Mouse (Mus musculus) forebrain, postnatal 0 days (tissue): ENCODE results near the gene Chchd1. TPM values are rescaled to one million over a fixed set of nuclear protein-coding genes. Genes with fewer than 3 reads are reported as not detected.

ENCODE experiments used
- ATAC-seq: fragments of 200-750 bp; cut with Nextera tagmentation; 2 replicates; pipeline ENCODE4 v1.8.0; 2017; ENCODE audit warnings: mild to moderate bottlenecking, moderate library complexity
- DNase-seq: peaks from one replicate; pipeline ENCODE4 v3.0.0-alpha.2; 2015
- H3K27ac ChIP-seq: fragments of 300-500 bp; sonication (generic); 2 replicates; pipeline ENCODE4 v1.5.1; 2014; ENCODE audit warnings: low read depth, mild to moderate bottlenecking, antibody characterized with exemption, low read length, moderate library complexity, mixed read lengths
- H3K27me3 ChIP-seq: fragments of 300-500 bp; sonication (generic); 2 replicates; pipeline ENCODE4 v1.6.1; 2014; ENCODE audit warnings: mild to moderate bottlenecking, low read length, mixed read lengths; ENCODE audit not compliant: insufficient read depth
- H3K36me3 ChIP-seq: fragments of 300-500 bp; sonication (generic); 2 replicates; pipeline ENCODE4 v1.6.1; 2014; ENCODE audit warnings: mild to moderate bottlenecking, moderate library complexity; ENCODE audit not compliant: insufficient read depth
- H3K4me1 ChIP-seq: fragments of 300-500 bp; sonication (generic); 2 replicates; pipeline ENCODE4 v1.6.1; 2014; ENCODE audit warnings: antibody characterized with exemption; ENCODE audit not compliant: insufficient read depth
- H3K4me2 ChIP-seq: fragments of 300-500 bp; sonication (generic); 2 replicates; pipeline ENCODE4 v1.6.1; 2014; ENCODE audit warnings: low read depth, mild to moderate bottlenecking, moderate library complexity
- H3K4me3 ChIP-seq: fragments of 300-500 bp; sonication (generic); 2 replicates; pipeline ENCODE4 v1.5.1; 2014; ENCODE audit warnings: low read depth, low read length, mixed read lengths
- H3K9ac ChIP-seq: fragments of 300-500 bp; sonication (generic); 2 replicates; pipeline ENCODE4 v1.6.1; 2014; ENCODE audit warnings: mild to moderate bottlenecking
- H3K9me3 ChIP-seq: fragments of 300-500 bp; sonication (generic); 2 replicates; pipeline ENCODE4 v1.6.1; 2016; ENCODE audit warnings: low read length
- CTCF ChIP-seq: sonication (generic); IDR thresholded peaks from 2 replicates; pipeline ENCODE4 v1.5.1; 2016; ENCODE audit warnings: antibody characterized with exemption, control low read depth, low read depth
- WGBS: fragments of 180-500 bp; shearing (Covaris S2); extraction: QIAGEN DNeasy Blood & Tissue Kit; methylation state at CpG from one replicate; pipeline ENCODE4 v1.1.7; 2014; 5-methylcytosine and 5-hydroxymethylcytosine counted together
- polyA plus RNA-seq: library from polyadenylated mRNA; unstranded; fragments of >200 nt; fragmentation: Nextera tagmentation; extraction: Ambion mirVana; gene quantifications from 2 replicates; pipeline ENCODE4 v1.2.1, GENCODE M21; 2015
- total RNA-seq: library from RNA; depleted of rRNA; stranded (reverse); fragments of >200 nt; gene quantifications from 2 replicates; pipeline ENCODE4 v1.2.3, GENCODE M21; 2014

Gene Chchd1
- total and polyA plus RNA-seq, 2 experiments from 2014 or later = 222 to 257 TPM

DNA sequence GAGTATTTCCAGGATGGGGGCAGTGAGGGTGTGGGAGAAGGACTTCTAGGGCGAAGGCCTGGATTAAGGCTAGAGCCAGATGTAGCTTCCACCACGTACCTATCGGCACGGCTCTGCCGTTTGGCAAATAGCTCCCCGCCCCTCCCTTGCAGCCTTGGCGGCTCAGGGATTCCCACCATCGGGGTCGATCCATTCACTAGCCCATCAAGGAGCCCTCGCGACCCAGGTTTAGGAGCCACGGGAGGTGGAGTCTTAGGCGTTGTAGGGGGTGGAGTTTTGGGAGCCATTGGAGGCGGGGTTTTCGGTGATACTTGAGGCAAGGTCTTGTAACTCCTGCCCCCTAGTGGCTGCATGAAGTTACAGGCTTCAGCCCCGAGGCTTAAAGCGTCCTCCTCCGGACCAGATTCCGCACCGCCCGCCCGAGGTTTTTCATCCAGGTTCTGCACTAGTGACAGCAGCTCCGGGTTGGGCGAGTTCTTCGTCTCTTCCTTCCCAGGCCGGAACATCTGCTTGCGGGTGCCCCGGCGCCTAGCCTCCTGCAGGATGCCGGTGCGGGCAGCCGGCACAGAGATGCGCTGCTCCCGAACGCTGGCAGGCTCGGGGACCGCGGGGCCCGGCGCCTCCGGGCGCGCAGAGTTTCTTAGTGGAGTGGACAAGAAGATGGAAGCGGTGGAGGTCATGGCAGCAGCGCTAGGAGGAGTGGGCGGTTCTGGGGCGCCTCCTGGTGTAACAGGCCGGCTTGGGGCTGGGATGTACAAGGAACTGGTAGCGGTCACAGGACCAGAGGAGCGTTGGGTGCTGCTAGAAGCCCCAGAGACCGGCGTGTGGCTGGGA, 41.8 kb upstream of the Chchd1 start:
- H3K36me3 ChIP-seq = no peaks in the 10 kb centered on the region
- H3K4me2 ChIP-seq = peak overlapping the region; percentile 85
- ATAC-seq (peak; percentile 95), DNase-seq (peak; percentile 96)
- peak overlapping the region; percentile 88 for H3K9ac ChIP-seq
- TF ChIP-seq CTCF = peak; percentile 94
- WGBS = 3% methylated on average over 52 of the region's 52 CpGs
- no peaks in the 10 kb centered on the region; the same call in 1 of the 2 replicates for H3K27me3 ChIP-seq
- peak overlapping the region; percentile 86 for H3K27ac ChIP-seq
- H3K4me3 ChIP-seq = peak overlapping the region; percentile 65
- no peaks in the 10 kb centered on the region for H3K9me3 ChIP-seq
- H3K4me1 ChIP-seq = 0 out of 2 replicates have a peak, but pooled peaks cover 3% of the 10 kb centered on the region

GRCm38 (mm10) chr14:20661661-20662331, 41.0 kb upstream of the Chchd1 start:
- H3K4me2 ChIP-seq = peak overlapping the region; percentile 85
- ATAC-seq (peak; percentile 51), DNase-seq (peak; percentile 39)
- H3K4me3 ChIP-seq = peak overlapping the region; percentile 65
- peak; percentile 19; the same call in 1 of the 2 replicates for TF ChIP-seq CTCF
- 16% methylated on average over 19 of the region's 19 CpGs for WGBS
- H3K27ac ChIP-seq = peak overlapping the region; percentile 86
- H3K27me3 ChIP-seq = no peaks in the 10 kb centered on the region; the same call in 1 of the 2 replicates
- no peaks in the 10 kb centered on the region for H3K9me3 ChIP-seq
- H3K4me1 ChIP-seq = 0 out of 2 replicates have a peak, but pooled peaks cover 3% of the 10 kb centered on the region
- peak overlapping the region; percentile 88 for H3K9ac ChIP-seq
- H3K36me3 ChIP-seq = no peaks in the 10 kb centered on the region

DNA sequence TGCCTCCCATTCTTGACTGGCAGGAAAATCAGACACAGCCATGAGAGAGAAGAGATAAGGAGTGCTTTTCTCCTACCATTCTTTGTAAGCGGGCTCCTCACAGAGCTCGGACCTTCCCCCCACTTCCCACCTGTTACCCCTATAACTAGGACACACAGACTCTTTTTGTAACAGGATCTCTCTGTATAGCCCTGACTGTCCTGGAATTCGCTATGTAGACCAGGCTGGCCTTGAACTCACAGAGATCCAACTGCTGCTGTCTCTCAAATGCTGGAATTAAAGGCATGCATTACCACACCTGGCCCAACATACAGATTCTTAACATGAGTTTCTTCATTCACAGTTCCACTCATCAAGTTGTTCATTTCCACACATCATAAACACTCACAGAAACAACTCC, 40.1 kb upstream of the Chchd1 start:
- TF ChIP-seq CTCF = no peak
- H3K27ac ChIP-seq = no peak overlapping the region
- DNase-seq (no peak), ATAC-seq (no peak)
- H3K9me3 ChIP-seq = no peaks in the 10 kb centered on the region
- H3K4me1 ChIP-seq = 0 out of 2 replicates have a peak, but pooled peaks cover 3% of the 10 kb centered on the region
- no peak overlapping the region for H3K4me3 ChIP-seq
- WGBS = 93% methylated on average over 3 of the region's 3 CpGs
- no peak overlapping the region for H3K9ac ChIP-seq
- H3K4me2 ChIP-seq = no peak overlapping the region
- no peaks in the 10 kb centered on the region for H3K36me3 ChIP-seq
- no peaks in the 10 kb centered on the region; the same call in 1 of the 2 replicates for H3K27me3 ChIP-seq

DNA sequence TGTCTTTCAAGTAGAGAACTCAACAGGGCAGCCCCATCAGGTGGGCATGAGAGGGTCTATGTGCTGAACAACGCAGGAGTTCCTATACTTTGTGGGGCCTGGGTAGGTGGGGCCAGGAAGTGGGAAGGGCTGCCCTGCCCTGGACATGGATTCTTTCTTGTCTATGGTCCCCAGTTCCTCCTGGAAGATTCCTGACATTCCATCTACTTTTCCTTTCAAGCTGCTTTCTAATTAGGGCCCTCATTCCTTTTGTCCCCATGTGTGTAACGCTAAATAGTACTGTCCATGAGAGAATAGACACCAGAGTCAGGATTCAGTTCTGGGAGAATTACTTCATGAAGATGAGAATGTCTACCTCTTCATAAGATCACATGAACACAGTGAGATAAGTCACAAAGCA, 39.2 kb upstream of the Chchd1 start:
- 69% methylated on average over 2 of the region's 2 CpGs for WGBS
- H3K9ac ChIP-seq = no peak overlapping the region
- no peak overlapping the region for H3K4me2 ChIP-seq
- ATAC-seq (no peak), DNase-seq (no peak)
- TF ChIP-seq CTCF = no peak
- no peak overlapping the region for H3K27ac ChIP-seq
- H3K4me1 ChIP-seq = 0 out of 2 replicates have a peak, but pooled peaks cover 3% of the 10 kb centered on the region
- no peaks in the 10 kb centered on the region for H3K36me3 ChIP-seq
- H3K9me3 ChIP-seq = no peaks in the 10 kb centered on the region
- H3K27me3 ChIP-seq = no peaks in the 10 kb centered on the region; the same call in 1 of the 2 replicates
- H3K4me3 ChIP-seq = no peak overlapping the region

GRCm38 (mm10) chr14:20664436-20664835, 38.4 kb upstream of the Chchd1 start:
- TF ChIP-seq CTCF = no peak
- ATAC-seq = no peak
- Histone ChIP-seq H3K27ac (no peak overlapping the region), H3K36me3 (no peaks in the 10 kb centered on the region), H3K4me2 (no peak overlapping the region), H3K9me3 (no peaks in the 10 kb centered on the region), H3K4me3 (no peak overlapping the region), H3K4me1 (0 out of 2 replicates have a peak, but pooled peaks cover 3% of the 10 kb centered on the region), H3K9ac (no peak overlapping the region), H3K27me3 (no peaks in the 10 kb centered on the region; the same call in 1 of the 2 replicates)
- no peak for DNase-seq
- WGBS = 35% methylated on average over 3 of the region's 3 CpGs

GRCm38 (mm10) chr14:20667469-20667868, 35.3 kb upstream of the Chchd1 start:
- Histone ChIP-seq H3K27me3 (no peaks in the 10 kb centered on the region; the same call in 1 of the 2 replicates), H3K4me3 (no peak overlapping the region), H3K27ac (no peak overlapping the region), H3K36me3 (no peaks in the 10 kb centered on the region), H3K4me2 (no peak overlapping the region), H3K4me1 (no peaks in the 10 kb centered on the region), H3K9ac (no peak overlapping the region; the same call in 1 of the 2 replicates), H3K9me3 (no peaks in the 10 kb centered on the region)
- 76% methylated on average over 1 of the region's 1 CpGs for WGBS
- DNase-seq (no peak), ATAC-seq (no peak)
- no peak for TF ChIP-seq CTCF
